8 mouse cellular contexts compared by ENCODE assay signal in the genomic region with DNA sequence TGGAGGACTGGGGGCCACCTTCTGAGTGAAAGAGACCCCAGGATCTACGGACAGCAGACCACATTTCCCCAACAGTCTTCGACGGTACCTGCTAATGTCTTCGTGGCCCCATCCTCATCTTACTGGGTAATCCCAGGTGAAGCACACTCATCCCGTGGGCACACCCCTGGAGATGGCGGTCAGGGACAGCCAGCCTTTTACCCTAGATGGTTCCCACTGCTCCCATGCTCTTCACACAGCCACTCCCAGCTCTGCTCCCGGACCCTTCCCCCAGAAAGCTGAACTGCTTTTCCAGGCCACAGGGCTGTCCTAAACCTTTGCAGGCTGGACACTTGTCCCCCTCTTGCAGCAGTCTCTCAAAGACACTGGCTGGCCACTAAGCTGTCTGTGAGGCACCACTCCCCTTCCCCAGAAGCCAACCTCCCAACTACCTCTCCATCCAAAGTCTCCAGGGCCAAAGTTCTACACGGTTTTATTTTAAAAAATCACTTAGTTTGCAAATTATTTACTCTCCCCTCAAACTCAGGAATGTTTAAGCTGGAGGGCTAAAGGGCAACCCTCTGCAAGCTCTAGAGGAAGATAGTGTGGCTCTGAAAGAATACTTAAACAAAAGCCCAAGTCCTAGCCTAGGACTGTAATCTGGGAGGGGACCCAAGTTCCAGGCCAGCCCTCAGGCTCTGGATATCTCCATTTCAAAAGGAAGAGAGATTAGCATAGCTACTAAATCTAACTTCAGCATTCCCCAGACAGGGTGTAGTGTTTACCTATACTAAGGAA. TPM values are rescaled to one million over a fixed set of nuclear protein-coding genes. Genes with fewer than 3 reads are reported as not detected.
DNase-seq lines count a peak whose midpoint lies in the region; ATAC-seq and TF ChIP-seq lines count a peak whose summit lies in the region.

No protein-coding gene starts in this region.

- peaks cover 18% of the 10 kb centered on the region for H3K4me1 ChIP-seq in forebrain, embryonic 14.5 days (ENCODE audit: control insufficient read depth, insufficient read depth, low read length)
- peaks cover 29% of the 10 kb centered on the region for H3K4me1 ChIP-seq in neural tube, embryonic 13.5 days (replicated peaks)

- H3K27ac ChIP-seq in layer of hippocampus, adult 2 months = 0 out of 2 replicates have a peak overlapping the region, but pooled peaks have one; percentile 84
- H3K27ac ChIP-seq in forebrain, embryonic 14.5 days (ENCODE audit: low read depth, low read length) = no peak overlapping the region
- H3K27ac ChIP-seq in neural tube, embryonic 13.5 days (replicated peaks) = no peak overlapping the region

- TF ChIP-seq CTCF in layer of hippocampus, adult 2 months (conservative IDR thresholded peaks at IDR 0.05) = no peak

- no peaks in the 10 kb centered on the region for H3K9me3 ChIP-seq in forebrain, embryonic 14.5 days (replicated peaks; ENCODE audit: control insufficient read depth, low read length)
- H3K9me3 ChIP-seq in neural tube, embryonic 13.5 days = no peaks in the 10 kb centered on the region

- H3K9ac ChIP-seq in forebrain, embryonic 14.5 days (ENCODE audit: low read length) = peak overlapping the region; percentile 75
- H3K9ac ChIP-seq in neural tube, embryonic 13.5 days = peak overlapping the region; percentile 82

- no peak for DNase-seq in layer of hippocampus, adult 2 months (ENCODE audit: low spot score in 2 of 2)
- no peak for DNase-seq in layer of hippocampus, adult 11-12 months (ENCODE audit: low spot score)
- no peak for DNase-seq in forebrain, embryonic 14.5 days (ENCODE audit: low spot score)
- peak; percentile 36 for DNase-seq in kidney, postnatal 10 days
- no peak for DNase-seq in cerebellum, postnatal 4 days (ENCODE audit: low spot score in 2 of 2)
- no peak for DNase-seq in retina, postnatal 1 day
- DNase-seq in adrenal gland, adult (ENCODE audit: inconsistent age in 2 of 2, low spot score in 1 of 2) = no peak

- peaks cover 32% of the 10 kb centered on the region for H3K36me3 ChIP-seq in forebrain, embryonic 14.5 days (ENCODE audit: control insufficient read depth, insufficient read depth, low read length)
- peaks cover 33% of the 10 kb centered on the region for H3K36me3 ChIP-seq in neural tube, embryonic 13.5 days

- peak overlapping the region; percentile 57 for H3K4me2 ChIP-seq in forebrain, embryonic 14.5 days (ENCODE audit: low read length)
- H3K4me2 ChIP-seq in neural tube, embryonic 13.5 days = peak overlapping the region; percentile 76

- ATAC-seq in forebrain, embryonic 14.5 days = no peak
- no peak for ATAC-seq in neural tube, embryonic 13.5 days (ENCODE audit: low read depth)

- H3K4me3 ChIP-seq in layer of hippocampus, adult 2 months = peak overlapping the region; percentile 86
- peak overlapping the region; percentile 83 for H3K4me3 ChIP-seq in forebrain, embryonic 14.5 days (ENCODE audit: low read depth, low read length)
- H3K4me3 ChIP-seq in neural tube, embryonic 13.5 days = peak overlapping the region; percentile 64

- WGBS in forebrain, embryonic 14.5 days = 63% methylated on average over 8 of the region's 8 CpGs
- 63% methylated on average over 8 of the region's 8 CpGs for WGBS in neural tube, embryonic 13.5 days

- H3K27me3 ChIP-seq in forebrain, embryonic 14.5 days (replicated peaks; ENCODE audit: control insufficient read depth, insufficient read depth, low read length) = no peaks in the 10 kb centered on the region
- H3K27me3 ChIP-seq in neural tube, embryonic 13.5 days = no peaks in the 10 kb centered on the region

RNA-seq across cellular contexts. Expression of a gene that starts 1.2 kb away (rescaled TPM):
- total RNA-seq in layer of hippocampus, adult 2 months (2021) = 100 to 1,000 TPM; 150 to 159 TPM
- 162 and 169 TPM in 2 replicates for polyA plus RNA-seq in forebrain, embryonic 14.5 days (2014; fragmentation: Nextera tagmentation; extraction: Ambion mirVana)
- polyA plus RNA-seq in neural tube, embryonic 13.5 days (2015; fragmentation: Nextera tagmentation; extraction: Ambion mirVana) = 136 and 148 TPM in 2 replicates

RNA-seq across cellular contexts. Expression of a gene that starts 47.8 kb away (rescaled TPM):
- total RNA-seq in layer of hippocampus, adult 2 months (2021) = 10 to 100 TPM; 19.5 to 20.0 TPM
- polyA plus RNA-seq in forebrain, embryonic 14.5 days (2014; fragmentation: Nextera tagmentation; extraction: Ambion mirVana) = 2.7 and 3.2 TPM in 2 replicates
- polyA plus RNA-seq in neural tube, embryonic 13.5 days (2015; fragmentation: Nextera tagmentation; extraction: Ambion mirVana) = 3.7 and 4.5 TPM in 2 replicates
